Mouse (Mus musculus) heart, embryonic 16.5 days (tissue): ENCODE results near the gene Faap20. TPM values are rescaled to one million over a fixed set of nuclear protein-coding genes. Genes with fewer than 3 reads are reported as not detected.
"Not testable (repeated sequence)": the region's sequence is repeated elsewhere in the genome, so short reads cannot be mapped to it uniquely, and the experiment has no call there.

Source experiments
- ATAC-seq: fragments of 200-750 bp; cut with Nextera tagmentation; replicated peaks from 2 replicates; pipeline ENCODE4 v1.8.0; 2017; ENCODE audit warnings: moderate number of reproducible peaks; ENCODE audit not compliant: insufficient read depth, low FRiP score; ENCODE audit errors: extremely low read depth
- H3K27ac ChIP-seq: fragments of 300-500 bp; sonication (generic); 2 replicates; pipeline ENCODE4 v1.5.1; 2014; ENCODE audit warnings: mild to moderate bottlenecking, low read length, control low read depth, moderate library complexity
- H3K27me3 ChIP-seq: fragments of 300-500 bp; sonication (generic); 2 replicates; pipeline ENCODE4 v1.6.1; 2014; ENCODE audit warnings: low read length, mixed read lengths; ENCODE audit not compliant: control insufficient read depth, insufficient read depth
- H3K36me3 ChIP-seq: fragments of 300-500 bp; sonication (generic); 2 replicates; pipeline ENCODE4 v1.6.1; 2014; ENCODE audit not compliant: control insufficient read depth, insufficient read depth
- H3K4me1 ChIP-seq: fragments of 300-500 bp; sonication (generic); 2 replicates; pipeline ENCODE4 v1.6.1; 2014; ENCODE audit warnings: low read length, mixed read lengths; ENCODE audit not compliant: control insufficient read depth, insufficient read depth
- H3K4me2 ChIP-seq: fragments of 300-500 bp; sonication (generic); 2 replicates; pipeline ENCODE4 v1.6.1; 2014; ENCODE audit warnings: low read depth, mild to moderate bottlenecking, control low read depth, low read length
- H3K4me3 ChIP-seq: fragments of 300-500 bp; sonication (generic); 2 replicates; pipeline ENCODE4 v1.5.1; 2014; ENCODE audit warnings: mild to moderate bottlenecking, control low read depth, low read length
- H3K9ac ChIP-seq: fragments of 300-500 bp; sonication (generic); 2 replicates; pipeline ENCODE4 v1.6.1; 2014; ENCODE audit warnings: low read length, control low read depth
- H3K9me3 ChIP-seq: fragments of 300-500 bp; sonication (generic); replicated peaks from 2 replicates; pipeline ENCODE4 v1.6.1; 2016; ENCODE audit warnings: low read length; ENCODE audit not compliant: control insufficient read depth
- WGBS: fragments of 180-500 bp; shearing (Covaris S2); extraction: QIAGEN DNeasy Blood & Tissue Kit; methylation state at CpG from one replicate; pipeline ENCODE4 v1.1.7; 2014; 5-methylcytosine and 5-hydroxymethylcytosine counted together
- polyA plus RNA-seq: library from polyadenylated mRNA; unstranded; fragments of >200 nt; fragmentation: Nextera tagmentation; extraction: Ambion mirVana; gene quantifications from 2 replicates; pipeline ENCODE4 v1.2.1, GENCODE M21; 2015

Gene Faap20
- polyA plus RNA-seq, 1 experiment from 2014 or later: 68.4 TPM

- H3K4me1 ChIP-seq: peaks cover 34% of the 10 kb centered on the region
- H3K4me2 ChIP-seq: no peak overlapping the region
- H3K27ac ChIP-seq: no peak overlapping the region
- no peak overlapping the region for H3K4me3 ChIP-seq
- WGBS: 57% methylated on average over 6 of the region's 6 CpGs
- H3K36me3 ChIP-seq: no peaks in the 10 kb centered on the region
- no peaks in the 10 kb centered on the region for H3K9me3 ChIP-seq
- ATAC-seq: no peak
- no peak overlapping the region for H3K9ac ChIP-seq
- no peaks in the 10 kb centered on the region for H3K27me3 ChIP-seq
Measured at GRCm38 (mm10) chr4:155239494-155239893, 10.1 kb upstream of the Faap20 start.

- H3K4me1 ChIP-seq: peaks cover 11% of the 10 kb centered on the region
- H3K36me3 ChIP-seq: no peaks in the 10 kb centered on the region
- H3K4me3 ChIP-seq: no peak overlapping the region
- H3K27ac ChIP-seq: no peak overlapping the region
- no peaks in the 10 kb centered on the region for H3K9me3 ChIP-seq
- H3K4me2 ChIP-seq: no peak overlapping the region
- ATAC-seq: no peak
- 67% methylated on average over 9 of the region's 9 CpGs for WGBS
- no peaks in the 10 kb centered on the region for H3K27me3 ChIP-seq
- H3K9ac ChIP-seq: 0 out of 2 replicates have a peak overlapping the region, but pooled peaks have one; percentile 13
Measured at GRCm38 (mm10) chr4:155241789-155242188, 7.8 kb upstream of the Faap20 start.

GRCm38 (mm10) chr4:155242292-155242691 lies 7.3 kb upstream of the Faap20 start:
- Histone ChIP-seq H3K36me3 (no peaks in the 10 kb centered on the region), H3K27me3 (no peaks in the 10 kb centered on the region), H3K4me3 (no peak overlapping the region), H3K4me2 (no peak overlapping the region), H3K27ac (no peak overlapping the region), H3K9me3 (no peaks in the 10 kb centered on the region), H3K9ac (no peak overlapping the region), H3K4me1 (peaks cover 8% of the 10 kb centered on the region)
- WGBS: 81% methylated on average over 5 of the region's 5 CpGs
- ATAC-seq: no peak

GRCm38 (mm10) chr4:155243233-155243632 lies 6.4 kb upstream of the Faap20 start:
- no peak overlapping the region for H3K4me2 ChIP-seq
- peaks cover 3% of the 10 kb centered on the region; the same call in 1 of the 2 replicates for H3K9me3 ChIP-seq
- H3K36me3 ChIP-seq: no peaks in the 10 kb centered on the region
- H3K27ac ChIP-seq: no peak overlapping the region
- WGBS: 82% methylated on average over 12 of the region's 12 CpGs
- H3K4me1 ChIP-seq: peaks cover 6% of the 10 kb centered on the region
- H3K9ac ChIP-seq: no peak overlapping the region
- ATAC-seq: no peak
- no peaks in the 10 kb centered on the region for H3K27me3 ChIP-seq
- no peak overlapping the region for H3K4me3 ChIP-seq

GRCm38 (mm10) chr4:155245770-155246492 lies 3.7 kb upstream of the Faap20 start:
- Histone ChIP-seq H3K4me1 (peaks cover 11% of the 10 kb centered on the region), H3K4me2 (no peak overlapping the region), H3K27ac (no peak overlapping the region), H3K9me3 (peaks cover 3% of the 10 kb centered on the region; the same call in 1 of the 2 replicates), H3K9ac (no peak overlapping the region), H3K36me3 (no peaks in the 10 kb centered on the region), H3K4me3 (no peak overlapping the region), H3K27me3 (no peaks in the 10 kb centered on the region)
- ATAC-seq: no peak
- 63% methylated on average over 6 of the region's 6 CpGs for WGBS

- ATAC-seq: no peak
- Histone ChIP-seq H3K27me3 (no peaks in the 10 kb centered on the region), H3K9me3 (peaks cover 3% of the 10 kb centered on the region; the same call in 1 of the 2 replicates), H3K27ac (no peak overlapping the region), H3K4me2 (no peak overlapping the region), H3K36me3 (no peaks in the 10 kb centered on the region), H3K4me1 (peaks cover 10% of the 10 kb centered on the region), H3K9ac (0 out of 2 replicates have a peak overlapping the region, but pooled peaks have one; percentile 2), H3K4me3 (no peak overlapping the region)
- WGBS: 58% methylated on average over 12 of the region's 12 CpGs
Measured at GRCm38 (mm10) chr4:155246691-155247105, 2.9 kb upstream of the Faap20 start.

- not testable (repeated sequence) for H3K27ac ChIP-seq, H3K9me3 ChIP-seq, ATAC-seq, H3K4me2 ChIP-seq, H3K9ac ChIP-seq, H3K27me3 ChIP-seq, H3K4me3 ChIP-seq, H3K36me3 ChIP-seq
- 96% methylated on average over 3 of the region's 3 CpGs for WGBS
- H3K4me1 ChIP-seq: peaks cover 10% of the 10 kb centered on the region
Measured at GRCm38 (mm10) chr4:155248054-155248453, 1.5 kb upstream of the Faap20 start.

GRCm38 (mm10) chr4:155249257-155249647 lies 350 bp upstream of the Faap20 start:
- Histone ChIP-seq H3K9me3 (peaks cover 3% of the 10 kb centered on the region; the same call in 1 of the 2 replicates), H3K4me1 (peaks cover 10% of the 10 kb centered on the region), H3K4me2 (peak overlapping the region; percentile 96), H3K27ac (peak overlapping the region; percentile 99), H3K4me3 (peak overlapping the region; percentile 60), H3K27me3 (no peaks in the 10 kb centered on the region), H3K36me3 (peaks cover 2% of the 10 kb centered on the region; the same call in 1 of the 2 replicates), H3K9ac (peak overlapping the region; percentile 88)
- WGBS: 2% methylated on average over 9 of the region's 9 CpGs
- peak; percentile 81 for ATAC-seq

GRCm38 (mm10) chr4:155250361-155251117 lies 937 bp downstream of the Faap20 start:
- H3K9me3 ChIP-seq: peaks cover 3% of the 10 kb centered on the region; the same call in 1 of the 2 replicates
- H3K4me2 ChIP-seq: peak overlapping the region; percentile 96
- peak overlapping the region; percentile 99 for H3K27ac ChIP-seq
- H3K27me3 ChIP-seq: no peaks in the 10 kb centered on the region
- H3K9ac ChIP-seq: peak overlapping the region; percentile 88
- 17% methylated on average over 23 of the region's 23 CpGs for WGBS
- H3K4me1 ChIP-seq: peaks cover 10% of the 10 kb centered on the region
- H3K36me3 ChIP-seq: peaks cover 2% of the 10 kb centered on the region; the same call in 1 of the 2 replicates
- ATAC-seq: peak; percentile 11; the same call in 1 of the 2 replicates
- peak overlapping the region; percentile 60 for H3K4me3 ChIP-seq
